Comparison of ENCODE assay signal across 10 mouse cellular contexts in the genomic region with DNA sequence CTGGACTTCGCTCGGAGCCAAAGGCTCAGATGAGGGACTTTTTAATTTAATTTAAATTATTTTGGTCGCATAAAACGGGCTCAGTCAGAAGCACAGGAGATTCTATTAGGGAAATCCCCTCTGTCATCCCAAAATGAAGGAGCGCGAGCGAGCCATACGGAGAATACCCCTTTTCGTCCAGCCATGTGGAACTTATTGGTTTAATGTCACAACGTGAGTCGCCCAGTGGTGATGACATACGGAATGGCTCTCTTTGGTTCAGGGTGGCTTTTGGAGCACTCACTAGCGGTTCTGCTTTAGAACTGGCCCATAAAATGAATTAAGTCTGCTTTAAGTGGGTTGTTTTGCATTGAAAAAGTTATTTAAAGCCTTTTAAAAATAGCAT.
A peak's percentile ranks its signal among the peaks of the same experiment; 100 is the strongest.
DNase-seq lines count a peak whose midpoint lies in the region; ATAC-seq lines count a peak whose summit lies in the region.
"Had no signal": no experiment of that assay in that cellular context is flagged by ENCODE, and none has a peak within 500 bp of the region (broad histone marks: within the 10 kb centered on the region; RNA-seq: fewer than 3 reads in every experiment).

No protein-coding gene starts in this region.

- no peaks in the 10 kb centered on the region for H3K27me3 ChIP-seq in kidney, embryonic 16.5 days (ENCODE audit: insufficient read depth, low read length)
- H3K27me3 ChIP-seq in forebrain, embryonic 11.5 days (ENCODE audit: control insufficient read depth, insufficient read depth, low read length): no peaks in the 10 kb centered on the region
- H3K27me3 ChIP-seq in hindbrain, embryonic 16.5 days (replicated peaks; ENCODE audit: control insufficient read depth, insufficient read depth, low read length): no peaks in the 10 kb centered on the region
- no peaks in the 10 kb centered on the region for H3K27me3 ChIP-seq in neural tube, embryonic 15.5 days (replicated peaks)
- H3K27me3 ChIP-seq: embryonic facial prominence, embryonic 13.5 days had no signal

- H3K9me3 ChIP-seq in kidney, embryonic 16.5 days (ENCODE audit: low read length): no peaks in the 10 kb centered on the region
- H3K9me3 ChIP-seq in forebrain, embryonic 11.5 days (ENCODE audit: control insufficient read depth, low read length): no peaks in the 10 kb centered on the region
- H3K9me3 ChIP-seq in hindbrain, embryonic 16.5 days (ENCODE audit: control insufficient read depth, low read length): no peaks in the 10 kb centered on the region
- no peaks in the 10 kb centered on the region for H3K9me3 ChIP-seq in neural tube, embryonic 15.5 days (replicated peaks)
- H3K9me3 ChIP-seq: embryonic facial prominence, embryonic 13.5 days had no signal

- H3K4me3 ChIP-seq in kidney, embryonic 16.5 days (ENCODE audit: low read length): peak overlapping the region; percentile 21
- H3K4me3 ChIP-seq in forebrain, embryonic 11.5 days (ENCODE audit: low read depth, low read length): no peak overlapping the region
- H3K4me3 ChIP-seq in hindbrain, embryonic 16.5 days (ENCODE audit: low read length): no peak overlapping the region; the same call in 1 of the 2 replicates
- H3K4me3 ChIP-seq in neural tube, embryonic 15.5 days (replicated peaks): no peak overlapping the region
- H3K4me3 ChIP-seq: embryonic facial prominence, embryonic 13.5 days had no signal

- H3K4me1 ChIP-seq in kidney, embryonic 16.5 days (ENCODE audit: insufficient read depth, low read length): peaks cover 8% of the 10 kb centered on the region
- no peaks in the 10 kb centered on the region for H3K4me1 ChIP-seq in forebrain, embryonic 11.5 days (replicated peaks; ENCODE audit: control insufficient read depth, insufficient read depth, low read length)
- peaks cover 3% of the 10 kb centered on the region; the same call in 1 of the 2 replicates for H3K4me1 ChIP-seq in hindbrain, embryonic 16.5 days (ENCODE audit: control insufficient read depth, insufficient read depth, low read depth, low read length)
- H3K4me1 ChIP-seq in neural tube, embryonic 15.5 days: peaks cover 14% of the 10 kb centered on the region

- H3K4me2 ChIP-seq in kidney, embryonic 16.5 days (replicated peaks; ENCODE audit: low read depth, low read length): peak overlapping the region; percentile 50
- H3K4me2 ChIP-seq in forebrain, embryonic 11.5 days (ENCODE audit: low read depth, low read length, severe bottlenecking): peak overlapping the region; percentile 34
- H3K4me2 ChIP-seq in hindbrain, embryonic 16.5 days (ENCODE audit: low read length): peak overlapping the region; percentile 40
- H3K4me2 ChIP-seq in neural tube, embryonic 15.5 days: peak overlapping the region; percentile 44
- H3K4me2 ChIP-seq: embryonic facial prominence, embryonic 13.5 days had no signal

- H3K27ac ChIP-seq in kidney, embryonic 16.5 days (ENCODE audit: low read length): peak overlapping the region; percentile 73; the same call in 1 of the 2 replicates
- H3K27ac ChIP-seq in forebrain, embryonic 11.5 days (ENCODE audit: low read depth, low read length): no peak overlapping the region
- H3K27ac ChIP-seq in hindbrain, embryonic 16.5 days (ENCODE audit: low read depth, low read length): no peak overlapping the region
- no peak overlapping the region for H3K27ac ChIP-seq in neural tube, embryonic 15.5 days (replicated peaks)
- H3K27ac ChIP-seq: embryonic facial prominence, embryonic 13.5 days had no signal

- peak overlapping the region; percentile 37; the same call in 1 of the 2 replicates for H3K9ac ChIP-seq in kidney, embryonic 16.5 days (replicated peaks; ENCODE audit: low read length)
- no peak overlapping the region for H3K9ac ChIP-seq in forebrain, embryonic 11.5 days (ENCODE audit: low read length)
- no peak overlapping the region; the same call in 1 of the 2 replicates for H3K9ac ChIP-seq in hindbrain, embryonic 16.5 days (ENCODE audit: low read depth, low read length)
- H3K9ac ChIP-seq in neural tube, embryonic 15.5 days (replicated peaks): no peak overlapping the region
- H3K9ac ChIP-seq: embryonic facial prominence, embryonic 13.5 days had no signal

- ATAC-seq in kidney, embryonic 16.5 days (ENCODE audit: low FRiP score, low TSS enrichment): no peak
- ATAC-seq in forebrain, embryonic 11.5 days (replicated peaks; ENCODE audit: low FRiP score): no peak
- ATAC-seq in hindbrain, embryonic 16.5 days: no peak
- no peak for ATAC-seq in neural tube, embryonic 15.5 days (ENCODE audit: low FRiP score)
- ATAC-seq in erythroblast, adult 5-6 weeks (replicated peaks; ENCODE audit: low FRiP score, poor library complexity, severe bottlenecking): no peak

- H3K36me3 ChIP-seq in kidney, embryonic 16.5 days (ENCODE audit: insufficient read depth, low read length): no peaks in the 10 kb centered on the region
- H3K36me3 ChIP-seq in forebrain, embryonic 11.5 days (ENCODE audit: control insufficient read depth, insufficient read depth, low read length): no peaks in the 10 kb centered on the region
- H3K36me3 ChIP-seq in hindbrain, embryonic 16.5 days (ENCODE audit: control insufficient read depth, insufficient read depth, low read length): no peaks in the 10 kb centered on the region
- no peaks in the 10 kb centered on the region for H3K36me3 ChIP-seq in neural tube, embryonic 15.5 days
- H3K36me3 ChIP-seq: embryonic facial prominence, embryonic 13.5 days had no signal

- 43% methylated on average over 13 of the region's 13 CpGs for WGBS in kidney, embryonic 16.5 days
- WGBS in forebrain, embryonic 11.5 days: 47% methylated on average over 13 of the region's 13 CpGs
- 56% methylated on average over 13 of the region's 13 CpGs for WGBS in hindbrain, embryonic 16.5 days
- 63% methylated on average over 13 of the region's 13 CpGs for WGBS in neural tube, embryonic 15.5 days

- DNase-seq in kidney, postnatal 36 days: no peak
- DNase-seq in forebrain, embryonic 11.5 days (ENCODE audit: low spot score): no peak
- no peak for DNase-seq in adrenal gland, postnatal 36 days
- DNase-seq: gastrocnemius, postnatal 10 days; liver had no signal
